Mouse (Mus musculus): ENCODE measurements around the gene Sirt2.

The Sirt2 gene

GRCm38 (mm10) chr7:28765211-28765610 is 1.3 kb upstream of the Sirt2 start:
- in situ Hi-C loops (cut with MboI, MseI) = no loop called here

GRCm38 (mm10) chr7:28766910-28767309 is 375 bp downstream of the Sirt2 start:
- in situ Hi-C loops (cut with MboI, MseI) = no loop called here

GRCm38 (mm10) chr7:28767462-28767965 is 979 bp downstream of the Sirt2 start, which contains the start of gene Nfkbib:
TSS of gene Nfkbib (minus strand) at chr7:28767512.
- in situ Hi-C loops (cut with MboI, MseI) = no loop called here

- in situ Hi-C loops (cut with MboI, MseI) = no loop called here
Observed at GRCm38 (mm10) chr7:28769414-28769958, 3.0 kb downstream of the Sirt2 start.

GRCm38 (mm10) chr7:28770309-28770708 is 3.8 kb downstream of the Sirt2 start:
- in situ Hi-C loops (cut with MboI, MseI) = loop anchor here (5.0 kb wide), 1 partner anchor 107 kb away; no protein-coding TSS in a partner anchor

- in situ Hi-C loops (cut with MboI, MseI) = loop anchor here (5.0 kb wide), 1 partner anchor 105 kb away; no protein-coding TSS in a partner anchor
Observed at GRCm38 (mm10) chr7:28771867-28772266, 5.3 kb downstream of the Sirt2 start.

- in situ Hi-C loops (cut with MboI, MseI) = loop anchor here (5.0 kb wide), 1 partner anchor 104 kb away; no protein-coding TSS in a partner anchor
Observed at GRCm38 (mm10) chr7:28773163-28773562, 6.6 kb downstream of the Sirt2 start.

- in situ Hi-C loops (cut with MboI, MseI) = loop anchor here (5.0 kb wide), 1 partner anchor 103 kb away; no protein-coding TSS in a partner anchor
Observed at GRCm38 (mm10) chr7:28774164-28774563, 7.6 kb downstream of the Sirt2 start.

GRCm38 (mm10) chr7:28775129-28775528 is 8.6 kb downstream of the Sirt2 start:
- in situ Hi-C loops (cut with MboI, MseI) = no loop called here

- in situ Hi-C loops (cut with MboI, MseI) = no loop called here
Observed at GRCm38 (mm10) chr7:28778825-28779224, 12.3 kb downstream of the Sirt2 start.

- in situ Hi-C loops (cut with MboI, MseI) = no loop called here
Observed at GRCm38 (mm10) chr7:28780067-28780658, 13.6 kb downstream of the Sirt2 start.

GRCm38 (mm10) chr7:28780857-28781256 is 14.3 kb downstream of the Sirt2 start:
- in situ Hi-C loops (cut with MboI, MseI) = no loop called here

- in situ Hi-C loops (cut with MboI, MseI) = no loop called here
Observed at GRCm38 (mm10) chr7:28781261-28781663, 14.7 kb downstream of the Sirt2 start.

- in situ Hi-C loops (cut with MboI, MseI) = no loop called here
Observed at GRCm38 (mm10) chr7:28785161-28785560, 18.6 kb downstream of the Sirt2 start.

GRCm38 (mm10) chr7:28787884-28788283 is 21.3 kb downstream of the Sirt2 start:
- in situ Hi-C loops (cut with MboI, MseI) = no loop called here

- in situ Hi-C loops (cut with MboI, MseI) = no loop called here
Observed at GRCm38 (mm10) chr7:28788307-28789195, 22.0 kb downstream of the Sirt2 start, which contains the start of gene Rinl. TSS of gene Rinl (plus strand) at chr7:28788969.

- in situ Hi-C loops (cut with MboI, MseI) = no loop called here
Observed at GRCm38 (mm10) chr7:28789235-28789634, 22.7 kb downstream of the Sirt2 start.

- in situ Hi-C loops (cut with MboI, MseI) = loop anchor here (5.0 kb wide), 1 partner anchor 77 kb away; no protein-coding TSS in a partner anchor
Observed at GRCm38 (mm10) chr7:28790066-28790806, 23.7 kb downstream of the Sirt2 start.

- in situ Hi-C loops (cut with MboI, MseI) = loop anchor here (5.0 kb wide), 1 partner anchor 76 kb away; no protein-coding TSS in a partner anchor
Observed at GRCm38 (mm10) chr7:28791706-28792105, 25.2 kb downstream of the Sirt2 start.

GRCm38 (mm10) chr7:28792391-28793185 is 26.1 kb downstream of the Sirt2 start:
- in situ Hi-C loops (cut with MboI, MseI) = loop anchor here (5.0 kb wide), 1 partner anchor 75 kb away; no protein-coding TSS in a partner anchor

Data from T-helper 2 cell (primary cell).